Mouse (Mus musculus): Measurements from ENCODE around the gene Gabpb1. TPM values are rescaled to one million over a fixed set of nuclear protein-coding genes. Genes with fewer than 3 reads are reported as not detected.

The Gabpb1 gene
- polyA plus RNA-seq, 1 experiment: 26.2 TPM

- WGBS: 89% methylated on average over 8 of the region's 8 CpGs
- no peak overlapping the region for H3K27ac ChIP-seq (ENCODE audit: control insufficient read depth, insufficient read depth, low read length)
- H3K27me3 ChIP-seq (ENCODE audit: control insufficient read depth, insufficient read depth, low read length): no peaks in the 10 kb centered on the region
- no peaks in the 10 kb centered on the region for H3K36me3 ChIP-seq (ENCODE audit: control insufficient read depth, insufficient read depth, low read length)
- H3K4me1 ChIP-seq (replicated peaks; ENCODE audit: control insufficient read depth, insufficient read depth, low read length): peaks cover 5% of the 10 kb centered on the region
- no peak for DNase-seq
- H3K4me3 ChIP-seq (ENCODE audit: control insufficient read depth, insufficient read depth, low read length): no peak overlapping the region
- no peak for TF ChIP-seq CTCF (IDR thresholded peaks at IDR 0.05; ENCODE audit: borderline replicate concordance, control insufficient read depth, extremely low read depth, insufficient read depth, low read length, poor library complexity)
- no peak for TF ChIP-seq POLR2A (IDR thresholded peaks at IDR 0.05; ENCODE audit: control insufficient read depth, extremely low read depth, insufficient read depth, low read length, poor library complexity)
These were observed 91.3 kb downstream of the Gabpb1 start for GRCm38 (mm10) chr2:126584621-126585369.

GRCm38 (mm10) chr2:126583960-126584359, 92.2 kb downstream of the Gabpb1 start:
- no peak for DNase-seq
- Histone ChIP-seq H3K4me1 (replicated peaks; ENCODE audit: control insufficient read depth, insufficient read depth, low read length) (peaks cover 5% of the 10 kb centered on the region), H3K27ac (ENCODE audit: control insufficient read depth, insufficient read depth, low read length) (no peak overlapping the region), H3K4me3 (ENCODE audit: control insufficient read depth, insufficient read depth, low read length) (no peak overlapping the region), H3K36me3 (ENCODE audit: control insufficient read depth, insufficient read depth, low read length) (no peaks in the 10 kb centered on the region), H3K27me3 (ENCODE audit: control insufficient read depth, insufficient read depth, low read length) (no peaks in the 10 kb centered on the region)
- TF ChIP-seq CTCF (IDR thresholded peaks at IDR 0.05; ENCODE audit: borderline replicate concordance, control insufficient read depth, extremely low read depth, insufficient read depth, low read length, poor library complexity): no peak
- no peak for TF ChIP-seq POLR2A (IDR thresholded peaks at IDR 0.05; ENCODE audit: control insufficient read depth, extremely low read depth, insufficient read depth, low read length, poor library complexity)
- 30% methylated on average over 6 of the region's 6 CpGs for WGBS

GRCm38 (mm10) chr2:126579282-126579681, 96.9 kb downstream of the Gabpb1 start:
- no peak overlapping the region for H3K4me3 ChIP-seq (ENCODE audit: control insufficient read depth, insufficient read depth, low read length)
- H3K36me3 ChIP-seq (ENCODE audit: control insufficient read depth, insufficient read depth, low read length): no peaks in the 10 kb centered on the region
- TF ChIP-seq POLR2A (IDR thresholded peaks at IDR 0.05; ENCODE audit: control insufficient read depth, extremely low read depth, insufficient read depth, low read length, poor library complexity): no peak
- TF ChIP-seq CTCF (IDR thresholded peaks at IDR 0.05; ENCODE audit: borderline replicate concordance, control insufficient read depth, extremely low read depth, insufficient read depth, low read length, poor library complexity): no peak
- H3K27me3 ChIP-seq (ENCODE audit: control insufficient read depth, insufficient read depth, low read length): no peaks in the 10 kb centered on the region
- WGBS: 100% methylated on average over 1 of the region's 1 CpGs
- H3K27ac ChIP-seq (ENCODE audit: control insufficient read depth, insufficient read depth, low read length): no peak overlapping the region
- peaks cover 5% of the 10 kb centered on the region for H3K4me1 ChIP-seq (replicated peaks; ENCODE audit: control insufficient read depth, insufficient read depth, low read length)
- DNase-seq: no peak

Other genes starting within 250 kb of the Gabpb1 start
- gene Atp8b4, start 175.7 kb downstream of the Gabpb1 start, polyA plus RNA-seq (2012; rRNA removed): 4.3 and 4.7 TPM in 2 replicates
- 2.4 and 5.2 TPM in 2 replicates for gene Slc27a2, start 123.9 kb downstream of the Gabpb1 start, polyA plus RNA-seq (2012; rRNA removed)
- gene Hdc, start 57.0 kb downstream of the Gabpb1 start, polyA plus RNA-seq (2012; rRNA removed): 18.1 and 19.1 TPM in 2 replicates
- gene Usp8, start 31.0 kb upstream of the Gabpb1 start, polyA plus RNA-seq (2012; rRNA removed): 15.0 and 16.2 TPM in 2 replicates
- 0.32 and 0.51 TPM in 2 replicates for gene Usp50, start 107.1 kb upstream of the Gabpb1 start, polyA plus RNA-seq (2012; rRNA removed)
- gene Trpm7, start 199.9 kb upstream of the Gabpb1 start, polyA plus RNA-seq (2012; rRNA removed): 10.3 and 11.6 TPM in 2 replicates

Data from thymus, adult 2 months (tissue).